Mouse (Mus musculus) heart, postnatal 0 days (tissue): ENCODE results near the gene Ntn5.

Experiments
- CTCF ChIP-seq: IDR thresholded peaks from 2 replicates; pipeline ENCODE4 v1.5.1; 2016; ENCODE audit warnings: antibody characterized with exemption, control low read depth, low read depth
- EP300 ChIP-seq: IDR thresholded peaks from 2 replicates; pipeline ENCODE4 v1.6.1; 2016; ENCODE audit warnings: antibody characterized with exemption, low read depth

DNA sequence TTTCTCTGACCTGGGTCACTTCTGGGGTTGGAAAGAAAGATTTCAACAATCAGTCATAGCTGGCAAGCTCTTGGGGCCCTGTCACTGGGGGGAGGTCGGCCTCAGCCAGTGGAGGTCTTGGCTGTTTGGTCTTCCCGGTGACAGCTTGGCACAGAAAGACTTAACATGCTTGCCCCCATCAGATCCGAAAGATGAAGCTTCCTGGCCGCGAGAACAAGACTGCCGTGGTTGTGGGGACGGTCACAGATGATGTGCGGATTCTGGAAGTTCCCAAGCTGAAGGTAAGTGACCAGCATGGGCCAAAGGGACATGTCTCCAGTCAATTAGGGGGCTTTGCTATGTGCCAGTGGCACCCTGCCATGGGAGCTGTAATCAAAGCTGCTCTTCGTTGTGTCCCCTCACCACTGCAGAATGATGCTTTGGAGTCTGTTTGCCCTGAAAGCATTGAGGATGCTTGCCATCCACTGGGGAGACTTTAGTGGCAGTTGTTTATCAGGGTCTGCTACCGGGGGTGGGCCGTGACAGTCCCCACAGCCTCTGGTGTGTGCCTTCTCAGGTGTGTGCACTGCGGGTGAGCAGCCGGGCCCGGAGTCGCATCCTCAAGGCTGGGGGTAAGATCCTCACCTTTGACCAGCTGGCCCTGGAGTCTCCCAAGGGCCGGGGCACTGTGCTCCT is 36.1 kb downstream of the Ntn5 start:
- TF ChIP-seq CTCF (no peak), EP300 (no peak)
